Mouse (Mus musculus) stomach, embryonic 14.5 days (tissue): ENCODE measurements around the gene 4632433K11Rik. TPM values are rescaled to one million over a fixed set of nuclear protein-coding genes. Genes with fewer than 3 reads are reported as not detected.
"Not testable (repeated sequence)": the region's sequence is repeated elsewhere in the genome, so short reads cannot be mapped to it uniquely, and the experiment has no call there.

ENCODE experiments used
- ATAC-seq: fragments of 200-750 bp; cut with Nextera tagmentation; 2 replicates; pipeline ENCODE4 v1.8.0; 2017; ENCODE audit warnings: low read depth, moderate TSS enrichment; ENCODE audit not compliant: insufficient number of reproducible peaks, insufficient read depth, low FRiP score
- H3K27ac ChIP-seq: fragments of 300-500 bp; sonication (generic); 2 replicates; pipeline ENCODE4 v1.5.1; 2014; ENCODE audit warnings: mild to moderate bottlenecking, low read length, moderate library complexity, mixed read lengths
- H3K27me3 ChIP-seq: fragments of 300-500 bp; sonication (generic); 2 replicates; pipeline ENCODE4 v1.6.1; 2014; ENCODE audit warnings: low read length, control low read depth, mixed read lengths; ENCODE audit not compliant: control insufficient read depth, insufficient read depth
- H3K36me3 ChIP-seq: fragments of 300-500 bp; sonication (generic); 2 replicates; pipeline ENCODE4 v1.6.1; 2014; ENCODE audit warnings: mild to moderate bottlenecking, control low read depth, low read length, moderate library complexity, mixed read lengths; ENCODE audit not compliant: control insufficient read depth, insufficient read depth
- H3K4me1 ChIP-seq: fragments of 300-500 bp; sonication (generic); 2 replicates; pipeline ENCODE4 v1.6.1; 2014; ENCODE audit warnings: low read length, control low read depth, mixed read lengths; ENCODE audit not compliant: control insufficient read depth, insufficient read depth
- H3K4me2 ChIP-seq: fragments of 300-500 bp; sonication (generic); replicated peaks from 2 replicates; pipeline ENCODE4 v1.6.1; 2014; ENCODE audit warnings: low read depth, low read length, control low read depth
- H3K4me3 ChIP-seq: fragments of 300-500 bp; sonication (generic); 2 replicates; pipeline ENCODE4 v1.5.1; 2014; ENCODE audit warnings: low read depth, low read length, control low read depth
- H3K9ac ChIP-seq: fragments of 300-500 bp; sonication (generic); replicated peaks from 2 replicates; pipeline ENCODE4 v1.6.1; 2014; ENCODE audit warnings: low read depth, mild to moderate bottlenecking, control low read depth, low read length, moderate library complexity, mixed read lengths
- H3K9me3 ChIP-seq: fragments of 300-500 bp; sonication (generic); 2 replicates; pipeline ENCODE4 v1.6.1; 2016; ENCODE audit warnings: low read depth, low read length, control low read depth; ENCODE audit not compliant: control insufficient read depth
- WGBS: fragments of 180-500 bp; shearing (Covaris S2); extraction: QIAGEN DNeasy Blood & Tissue Kit; methylation state at CpG from one replicate; pipeline ENCODE4 v1.1.7; 2014; 5-methylcytosine and 5-hydroxymethylcytosine counted together
- polyA plus RNA-seq: library from polyadenylated mRNA; unstranded; fragments of >200 nt; fragmentation: Nextera tagmentation; extraction: Ambion mirVana; gene quantifications from 2 replicates; pipeline ENCODE4 v1.2.1, GENCODE M21; 2014

Gene 4632433K11Rik
- polyA plus RNA-seq, 1 experiment from 2014 or later: not detected

GRCm38 (mm10) chr7:5016920-5017319 lies 17.0 kb upstream of the 4632433K11Rik start:
- Histone ChIP-seq H3K27ac (no peak overlapping the region), H3K36me3 (peaks cover 14% of the 10 kb centered on the region), H3K27me3 (no peaks in the 10 kb centered on the region), H3K9ac (no peak overlapping the region), H3K4me3 (no peak overlapping the region), H3K4me1 (peaks cover 14% of the 10 kb centered on the region), H3K9me3 (no peaks in the 10 kb centered on the region), H3K4me2 (no peak overlapping the region)
- 98% methylated on average over 2 of the region's 2 CpGs for whole genome bisulfite sequencing
- ATAC-seq: no peak

DNA sequence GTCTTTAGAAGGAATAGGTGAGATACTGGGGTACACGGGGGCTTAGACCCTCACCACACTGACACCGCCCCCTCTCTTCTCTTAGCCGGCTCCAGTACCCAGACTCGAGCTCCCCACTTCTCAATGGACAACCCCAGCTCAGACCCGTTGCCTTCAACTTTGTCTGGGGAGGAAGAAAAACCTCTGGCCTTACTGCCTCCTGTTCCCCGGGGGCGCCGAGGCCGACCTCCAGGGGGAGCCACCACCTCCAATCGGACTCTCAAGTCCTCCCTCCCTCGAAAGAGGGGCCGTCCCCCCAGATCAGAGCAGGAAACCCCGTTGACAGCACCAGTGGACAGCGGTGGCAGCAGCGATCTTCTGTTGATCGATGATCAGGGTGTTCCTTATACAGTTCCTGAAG lies 16.6 kb upstream of the 4632433K11Rik start:
- Histone ChIP-seq H3K36me3 (peaks cover 15% of the 10 kb centered on the region), H3K27ac (no peak overlapping the region), H3K9me3 (no peaks in the 10 kb centered on the region), H3K4me1 (peaks cover 14% of the 10 kb centered on the region), H3K27me3 (no peaks in the 10 kb centered on the region), H3K9ac (no peak overlapping the region), H3K4me3 (no peak overlapping the region), H3K4me2 (no peak overlapping the region)
- no peak for ATAC-seq
- 95% methylated on average over 16 of the region's 16 CpGs for WGBS

DNA sequence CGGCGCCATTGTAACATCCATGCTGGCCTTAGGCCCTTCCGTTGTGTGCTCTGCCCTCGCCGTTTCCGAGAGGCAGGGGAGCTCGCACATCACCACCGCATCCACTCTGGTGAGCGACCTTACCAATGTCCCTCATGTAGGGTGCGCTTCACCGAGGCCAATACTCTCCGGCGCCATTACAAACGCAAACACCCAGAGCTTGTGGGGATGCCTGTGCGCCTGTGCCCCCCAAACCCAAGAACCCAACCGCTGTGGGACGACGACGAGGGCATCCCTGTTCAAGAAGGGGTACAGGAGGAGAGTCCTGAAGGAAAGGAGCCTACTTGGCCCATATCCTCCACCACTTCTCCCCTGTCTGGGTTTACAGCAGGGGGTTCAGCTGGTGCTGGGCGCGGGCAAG lies 16.0 kb upstream of the 4632433K11Rik start:
- 97% methylated on average over 21 of the region's 21 CpGs for WGBS
- H3K4me1 ChIP-seq: peaks cover 14% of the 10 kb centered on the region
- H3K4me2 ChIP-seq: no peak overlapping the region
- H3K36me3 ChIP-seq: peaks cover 14% of the 10 kb centered on the region
- no peak overlapping the region for H3K9ac ChIP-seq
- H3K9me3 ChIP-seq: no peaks in the 10 kb centered on the region
- no peak for ATAC-seq
- H3K27ac ChIP-seq: no peak overlapping the region
- H3K27me3 ChIP-seq: no peaks in the 10 kb centered on the region
- H3K4me3 ChIP-seq: no peak overlapping the region

DNA sequence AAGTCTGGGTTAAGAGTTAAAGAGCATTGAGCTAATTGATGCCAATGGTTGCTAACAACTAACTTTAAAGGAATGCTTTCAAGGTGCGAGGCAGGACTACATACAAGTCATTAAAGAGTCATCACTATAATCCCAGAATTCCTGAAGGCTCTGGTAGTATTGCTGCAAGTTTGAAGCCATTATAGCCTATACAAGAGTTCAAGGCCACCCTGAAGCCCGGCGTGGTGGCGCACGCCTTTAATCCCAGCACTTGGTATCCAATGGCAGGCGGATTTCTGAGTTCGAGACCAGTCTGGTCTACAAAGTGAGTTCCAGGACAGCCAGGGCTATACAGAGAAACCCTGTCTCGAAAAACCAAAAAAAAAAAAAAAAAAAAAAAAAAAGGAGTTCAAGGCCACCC lies 14.3 kb upstream of the 4632433K11Rik start:
- WGBS: 28% methylated on average over 8 of the region's 8 CpGs
- not testable (repeated sequence) for ATAC-seq, H3K27me3 ChIP-seq, H3K4me1 ChIP-seq, H3K9me3 ChIP-seq, H3K9ac ChIP-seq
- H3K4me3 ChIP-seq: peak overlapping the region; percentile 85
- peaks cover 26% of the 10 kb centered on the region for H3K36me3 ChIP-seq
- peak overlapping the region; percentile 98 for H3K27ac ChIP-seq
- H3K4me2 ChIP-seq: peak overlapping the region; percentile 47

DNA sequence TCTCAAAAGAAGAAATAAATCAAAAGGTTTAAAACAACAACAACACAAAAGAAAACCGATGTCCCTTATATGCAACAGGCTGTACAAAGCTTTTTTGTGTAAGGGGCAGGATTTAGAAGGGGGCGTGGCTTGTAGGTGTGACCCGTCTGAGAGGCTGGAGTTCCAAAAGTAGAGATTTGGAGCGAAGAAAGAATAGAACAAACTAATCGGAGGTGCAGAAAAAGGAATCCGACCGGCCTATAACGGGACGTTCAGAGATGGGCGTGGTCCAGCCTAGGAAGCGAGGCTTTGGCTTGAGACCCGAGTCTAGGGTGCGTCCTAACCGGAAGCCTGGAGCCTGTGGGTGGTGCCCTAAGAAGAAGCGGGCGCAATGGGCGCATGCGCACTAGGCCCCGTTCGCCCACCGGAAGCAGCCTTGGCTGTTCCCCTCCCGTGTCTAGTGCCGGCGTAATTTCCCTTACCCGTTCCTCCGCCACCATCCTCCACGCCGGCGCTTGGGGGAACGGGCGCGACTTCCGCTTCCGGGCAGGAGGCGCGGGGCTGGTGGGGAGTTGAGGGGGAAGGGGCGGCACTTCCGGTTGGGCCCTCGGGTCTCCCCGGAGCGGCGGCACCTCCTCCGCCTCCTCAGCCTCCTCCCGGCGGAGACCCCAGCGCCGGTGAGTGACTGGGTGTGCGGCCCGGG lies 13.8 kb upstream of the 4632433K11Rik start, which contains the start of the genes Zfp865 and Ccdc106:
Gene Zfp865, plus strand, starts transcription at position 377 of the 682 bp plus-strand sequence.
Gene Ccdc106, plus strand, starts transcription at position 554 of the 682 bp plus-strand sequence.
- Histone ChIP-seq H3K9me3 (no peaks in the 10 kb centered on the region), H3K27ac (peak within 1 kb of the TSS; percentile 98), H3K4me3 (peak within 1 kb of the TSS; percentile 85), H3K4me1 (peaks cover 9% of the 10 kb centered on the region; the same call in 1 of the 2 replicates), H3K4me2 (peak within 1 kb of the TSS; percentile 84), H3K27me3 (no peaks in the 10 kb centered on the region), H3K9ac (peak within 1 kb of the TSS; percentile 84), H3K36me3 (peaks cover 29% of the 10 kb centered on the region)
- ATAC-seq: peak; percentile 93
- under 1% methylated on average over 49 of the region's 49 CpGs for WGBS

DNA sequence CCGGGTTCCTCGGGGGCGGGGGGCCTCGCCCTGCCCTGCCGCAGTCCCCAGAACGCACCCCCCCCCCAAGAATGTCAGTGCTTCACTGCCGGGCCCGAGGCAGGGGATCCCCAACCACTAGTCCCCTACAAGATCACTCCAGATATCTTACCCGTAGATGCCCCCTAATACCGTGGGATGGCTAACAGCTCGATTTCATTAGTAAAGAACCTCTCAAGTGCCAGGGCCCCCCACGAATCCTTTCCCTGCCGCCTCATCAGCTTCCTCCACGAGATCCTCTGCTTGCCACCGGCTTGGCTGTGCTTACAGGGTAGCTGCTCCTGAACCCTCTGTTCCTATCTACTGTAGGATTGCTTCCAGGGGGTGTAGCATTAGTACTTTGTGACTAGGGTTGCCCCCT lies 13.2 kb upstream of the 4632433K11Rik start:
- Histone ChIP-seq H3K27me3 (no peaks in the 10 kb centered on the region), H3K4me2 (peak overlapping the region; percentile 84), H3K4me1 (peaks cover 9% of the 10 kb centered on the region; the same call in 1 of the 2 replicates), H3K27ac (peak overlapping the region; percentile 98), H3K36me3 (peaks cover 29% of the 10 kb centered on the region), H3K9me3 (no peaks in the 10 kb centered on the region), H3K4me3 (peak overlapping the region; percentile 85), H3K9ac (peak overlapping the region; percentile 84)
- peak; percentile 11; the same call in 1 of the 2 replicates for ATAC-seq
- WGBS: under 1% methylated on average over 15 of the region's 15 CpGs

- Histone ChIP-seq H3K27ac (peak overlapping the region; percentile 98), H3K9me3 (no peaks in the 10 kb centered on the region), H3K4me3 (peak overlapping the region; percentile 85), H3K4me1 (peaks cover 9% of the 10 kb centered on the region; the same call in 1 of the 2 replicates), H3K27me3 (no peaks in the 10 kb centered on the region), H3K36me3 (peaks cover 29% of the 10 kb centered on the region), H3K9ac (peak overlapping the region; percentile 84), H3K4me2 (peak overlapping the region; percentile 84)
- ATAC-seq: no peak
- WGBS: 43% methylated on average over 5 of the region's 5 CpGs
These were observed 12.7 kb upstream of the 4632433K11Rik start for GRCm38 (mm10) chr7:5021197-5021596.

DNA sequence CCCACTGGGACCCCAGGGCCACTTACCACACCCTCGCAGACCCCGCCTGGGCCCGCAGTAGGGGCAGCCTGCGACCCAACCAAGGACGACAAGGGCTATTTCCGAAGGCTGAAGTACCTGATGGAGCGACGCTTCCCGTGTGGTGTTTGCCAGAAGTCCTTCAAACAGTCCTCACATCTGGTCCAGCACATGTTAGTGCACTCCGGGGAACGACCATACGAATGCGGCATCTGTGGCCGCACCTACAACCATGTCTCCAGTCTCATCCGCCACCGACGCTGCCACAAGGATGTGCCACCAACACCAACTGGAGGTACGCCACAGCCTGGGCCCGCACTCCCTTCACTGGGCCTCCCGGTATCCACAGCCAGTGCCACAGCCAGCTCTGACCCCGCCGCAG lies 4.4 kb upstream of the 4632433K11Rik start:
- H3K4me2 ChIP-seq: no peak overlapping the region
- no peaks in the 10 kb centered on the region for H3K4me1 ChIP-seq
- 94% methylated on average over 22 of the region's 22 CpGs for WGBS
- peaks cover 38% of the 10 kb centered on the region for H3K9me3 ChIP-seq
- H3K36me3 ChIP-seq: peaks cover 69% of the 10 kb centered on the region
- ATAC-seq: no peak
- H3K9ac ChIP-seq: no peak overlapping the region
- no peak overlapping the region for H3K27ac ChIP-seq
- no peak overlapping the region for H3K4me3 ChIP-seq
- H3K27me3 ChIP-seq: no peaks in the 10 kb centered on the region
